Mouse (Mus musculus) thymus, postnatal 14 days (tissue): ENCODE data around the gene Shisa8.

Source experiments
- DNase-seq: peaks from one replicate; pipeline ENCODE4 v3.0.0; 2021

Gene Shisa8

GRCm38 (mm10) chr15:82221104-82221860 lies 8.7 kb upstream of the Shisa8 start:
- DNase-seq = no peak

- DNase-seq = no peak
Observed at GRCm38 (mm10) chr15:82220003-82220675, 7.5 kb upstream of the Shisa8 start.

GRCm38 (mm10) chr15:82218778-82219666 lies 6.4 kb upstream of the Shisa8 start:
- DNase-seq = no peak

- no peak for DNase-seq
Observed at GRCm38 (mm10) chr15:82217980-82218379, 5.4 kb upstream of the Shisa8 start.

GRCm38 (mm10) chr15:82217039-82217438 lies 4.4 kb upstream of the Shisa8 start:
- DNase-seq = no peak

- DNase-seq = no peak
Observed at GRCm38 (mm10) chr15:82216142-82216827, 3.7 kb upstream of the Shisa8 start.

GRCm38 (mm10) chr15:82215332-82216046 lies 2.9 kb upstream of the Shisa8 start:
- no peak for DNase-seq

GRCm38 (mm10) chr15:82213222-82213621 lies 607 bp upstream of the Shisa8 start:
- no peak for DNase-seq

- no peak for DNase-seq
Observed at GRCm38 (mm10) chr15:82211911-82212751, 484 bp downstream of the Shisa8 start.

- no peak for DNase-seq
Observed at GRCm38 (mm10) chr15:82211281-82211680, 1.3 kb downstream of the Shisa8 start.

- no peak for DNase-seq
Observed at GRCm38 (mm10) chr15:82210801-82211200, 1.8 kb downstream of the Shisa8 start.

GRCm38 (mm10) chr15:82209295-82210050 lies 3.1 kb downstream of the Shisa8 start:
- no peak for DNase-seq

GRCm38 (mm10) chr15:82208307-82208706 lies 4.3 kb downstream of the Shisa8 start:
- DNase-seq = no peak

GRCm38 (mm10) chr15:82207504-82208219 lies 5.0 kb downstream of the Shisa8 start:
- no peak for DNase-seq

- no peak for DNase-seq
Observed at GRCm38 (mm10) chr15:82207105-82207459, 5.5 kb downstream of the Shisa8 start.

GRCm38 (mm10) chr15:82206365-82207104 lies 6.1 kb downstream of the Shisa8 start:
- DNase-seq = no peak

GRCm38 (mm10) chr15:82204680-82205371 lies 7.8 kb downstream of the Shisa8 start:
- DNase-seq = no peak

GRCm38 (mm10) chr15:82203611-82204351 lies 8.8 kb downstream of the Shisa8 start:
- DNase-seq = no peak
